Mouse (Mus musculus): Measurements from ENCODE around the gene Phldb1. TPM values are rescaled to one million over a fixed set of nuclear protein-coding genes. Genes with fewer than 3 reads are reported as not detected.

Gene Phldb1
- polyA plus RNA-seq, 1 experiment from 2014 or later = 24.4 TPM

DNA sequence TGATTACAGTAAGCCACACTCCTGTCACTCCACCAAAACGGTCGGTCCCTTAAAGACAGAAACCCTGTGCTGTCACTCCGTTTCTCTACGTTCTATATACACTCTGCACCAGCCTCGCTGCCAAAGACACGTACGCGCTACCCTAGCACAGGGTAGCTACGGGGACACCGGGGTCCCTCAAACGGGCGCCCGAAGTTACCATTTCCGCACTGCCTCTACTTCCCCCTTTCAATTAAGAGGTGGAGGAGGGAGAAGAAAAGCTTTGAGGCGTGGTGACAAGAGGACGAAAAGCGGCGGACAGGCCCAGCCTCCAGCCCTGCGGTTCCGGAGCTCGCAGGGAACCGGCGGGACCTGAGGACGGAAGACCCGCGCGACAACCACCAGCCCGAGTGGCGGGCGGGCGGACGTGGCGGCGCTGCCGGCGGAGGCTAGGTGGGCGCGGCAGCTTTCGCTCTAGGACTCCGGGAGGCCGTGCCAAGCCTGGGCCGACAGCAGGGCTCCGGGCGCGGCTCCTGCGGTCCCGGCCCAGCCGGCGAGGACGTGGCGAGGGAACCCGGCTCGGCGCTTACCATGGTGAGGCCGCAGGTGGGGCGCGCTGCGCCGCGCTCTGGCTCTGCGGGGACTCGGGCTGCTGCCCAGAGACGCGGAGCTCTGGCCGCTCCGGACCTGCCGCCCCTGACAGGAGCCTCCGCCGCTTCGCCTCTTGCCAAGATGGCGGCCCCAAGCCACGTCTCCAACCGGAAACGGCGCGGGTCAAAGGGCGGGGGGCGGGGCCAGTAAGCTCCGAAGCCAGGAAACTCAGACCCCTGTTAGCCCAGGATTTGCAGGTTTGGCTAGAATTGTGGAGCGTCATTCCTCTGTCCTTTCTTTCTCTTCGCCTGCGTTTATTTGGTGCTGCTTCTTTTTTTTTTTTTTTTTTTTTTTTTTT, 32.4 kb upstream of the Phldb1 start, which contains the start of the genes Arcn1 and Ift46:
TSS of gene Arcn1 (minus strand) at position 745 of the 928 bp plus-strand sequence.
TSS of gene Ift46 (plus strand) at position 808 of the 928 bp plus-strand sequence.
- H3K4me3 ChIP-seq (replicated peaks; ENCODE audit: low read depth, low read length) = peak within 1 kb of the TSS; percentile 96
- WGBS = under 1% methylated on average over 79 of the region's 82 CpGs
- H3K4me1 ChIP-seq (replicated peaks; ENCODE audit: insufficient read depth, low read length) = peaks cover 4% of the 10 kb centered on the region
- H3K4me2 ChIP-seq (ENCODE audit: low read length) = peak within 1 kb of the TSS; percentile 77
- no peaks in the 10 kb centered on the region for H3K9me3 ChIP-seq (replicated peaks; ENCODE audit: low read length)
- peak; percentile 93 for DNase-seq (ENCODE audit: low spot score)
- no peaks in the 10 kb centered on the region for H3K27me3 ChIP-seq (ENCODE audit: insufficient read depth, low read length)
- 0 out of 2 replicates have a peak, but pooled peaks have one; percentile 16 for TF ChIP-seq CTCF (IDR thresholded peaks at IDR 0.05; ENCODE audit: low read depth)
- peak within 1 kb of the TSS; percentile 99 for H3K9ac ChIP-seq (ENCODE audit: low read depth, low read length)
- H3K27ac ChIP-seq = peak within 1 kb of the TSS; percentile 99
- peak; percentile 90 for ATAC-seq (replicated peaks; ENCODE audit: low FRiP score, low read depth)
- no peaks in the 10 kb centered on the region for H3K36me3 ChIP-seq (ENCODE audit: insufficient read depth, low read length)

DNA sequence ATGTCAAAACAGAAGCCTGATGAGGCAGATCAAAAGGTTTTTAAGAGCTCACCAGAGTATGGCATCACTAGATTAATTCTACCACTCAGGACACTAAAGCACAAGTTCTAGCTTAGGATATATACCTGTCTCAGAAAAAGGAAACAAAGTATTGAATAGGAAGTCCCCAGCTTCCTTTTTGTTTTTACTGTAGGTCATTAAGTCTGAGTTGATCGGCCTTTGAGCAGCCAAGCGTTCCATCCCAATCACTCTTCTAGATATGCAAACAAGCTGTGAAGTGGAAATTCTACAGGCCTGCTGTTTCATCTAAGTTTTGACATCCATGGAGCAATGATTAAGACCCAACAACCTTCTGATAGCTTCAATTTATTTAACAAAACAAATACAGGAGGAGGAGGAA, 25.9 kb upstream of the Phldb1 start:
- Histone ChIP-seq H3K9ac (ENCODE audit: low read depth, low read length) (no peak overlapping the region), H3K36me3 (ENCODE audit: insufficient read depth, low read length) (peaks cover 13% of the 10 kb centered on the region), H3K4me2 (ENCODE audit: low read length) (no peak overlapping the region), H3K4me1 (replicated peaks; ENCODE audit: insufficient read depth, low read length) (peaks cover 4% of the 10 kb centered on the region; the same call in 1 of the 2 replicates), H3K9me3 (replicated peaks; ENCODE audit: low read length) (no peaks in the 10 kb centered on the region), H3K4me3 (replicated peaks; ENCODE audit: low read depth, low read length) (no peak overlapping the region), H3K27ac (no peak overlapping the region), H3K27me3 (ENCODE audit: insufficient read depth, low read length) (no peaks in the 10 kb centered on the region)
- 32% methylated on average over 2 of the region's 2 CpGs for WGBS
- DNase-seq (ENCODE audit: low spot score) (no peak), ATAC-seq (replicated peaks; ENCODE audit: low FRiP score, low read depth) (no peak)
- TF ChIP-seq CTCF (IDR thresholded peaks at IDR 0.05; ENCODE audit: low read depth) = no peak

DNA sequence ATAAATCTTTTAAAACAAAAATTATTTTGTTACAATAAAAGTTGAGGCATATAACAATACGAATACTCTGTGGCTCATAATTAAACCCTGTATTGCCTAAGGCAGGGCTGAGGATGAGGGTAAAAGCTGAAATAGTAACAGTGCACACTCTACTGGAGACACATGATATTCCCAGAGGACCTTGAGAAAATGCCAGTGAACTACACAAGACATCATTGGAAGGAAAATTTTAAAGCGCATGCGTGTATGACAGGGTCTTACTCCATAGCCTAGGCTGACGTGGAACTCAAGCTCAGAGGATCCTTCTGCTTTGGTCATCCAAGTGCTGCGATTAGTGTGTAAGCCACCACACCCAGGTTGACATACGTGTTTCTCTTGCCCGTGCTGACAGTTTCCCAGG, 13.5 kb upstream of the Phldb1 start:
- no peak overlapping the region for H3K27ac ChIP-seq
- WGBS = 94% methylated on average over 7 of the region's 7 CpGs
- peaks cover 61% of the 10 kb centered on the region for H3K36me3 ChIP-seq (ENCODE audit: insufficient read depth, low read length)
- H3K4me2 ChIP-seq (ENCODE audit: low read length) = no peak overlapping the region
- H3K9me3 ChIP-seq (replicated peaks; ENCODE audit: low read length) = no peaks in the 10 kb centered on the region
- peak; percentile 51 for TF ChIP-seq CTCF (IDR thresholded peaks at IDR 0.05; ENCODE audit: low read depth)
- DNase-seq (ENCODE audit: low spot score) (no peak), ATAC-seq (replicated peaks; ENCODE audit: low FRiP score, low read depth) (no peak)
- H3K4me3 ChIP-seq (replicated peaks; ENCODE audit: low read depth, low read length) = no peak overlapping the region
- H3K4me1 ChIP-seq (replicated peaks; ENCODE audit: insufficient read depth, low read length) = no peaks in the 10 kb centered on the region
- H3K9ac ChIP-seq (ENCODE audit: low read depth, low read length) = no peak overlapping the region
- no peaks in the 10 kb centered on the region for H3K27me3 ChIP-seq (ENCODE audit: insufficient read depth, low read length)

DNA sequence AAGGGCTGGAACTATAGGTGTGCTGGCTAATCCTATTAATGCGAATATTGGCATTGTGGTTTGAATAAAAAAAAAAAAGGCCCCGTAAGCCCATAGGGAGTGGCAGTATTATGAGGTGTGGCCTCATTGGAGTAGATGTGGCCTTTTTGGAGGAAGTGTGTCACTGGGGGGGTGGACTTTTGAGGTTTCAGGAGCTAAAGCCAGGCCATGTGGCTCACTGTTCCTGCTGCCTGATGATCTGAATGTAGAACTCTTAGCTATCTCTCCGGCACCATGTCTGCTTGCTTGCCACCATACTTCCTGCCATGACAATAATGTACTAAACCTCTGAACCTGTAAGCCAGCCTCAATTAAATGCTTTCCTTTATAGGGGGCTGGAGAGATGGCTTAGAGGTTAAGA, 12.3 kb upstream of the Phldb1 start:
- no peaks in the 10 kb centered on the region for H3K9me3 ChIP-seq (replicated peaks; ENCODE audit: low read length)
- no peak for ATAC-seq (replicated peaks; ENCODE audit: low FRiP score, low read depth)
- H3K9ac ChIP-seq (ENCODE audit: low read depth, low read length) = no peak overlapping the region
- peaks cover 56% of the 10 kb centered on the region for H3K36me3 ChIP-seq (ENCODE audit: insufficient read depth, low read length)
- H3K4me2 ChIP-seq (ENCODE audit: low read length) = no peak overlapping the region
- H3K4me1 ChIP-seq (replicated peaks; ENCODE audit: insufficient read depth, low read length) = no peaks in the 10 kb centered on the region
- no peak for TF ChIP-seq CTCF (IDR thresholded peaks at IDR 0.05; ENCODE audit: low read depth)
- DNase-seq (ENCODE audit: low spot score) = no peak
- no peaks in the 10 kb centered on the region for H3K27me3 ChIP-seq (ENCODE audit: insufficient read depth, low read length)
- WGBS = 94% methylated on average over 3 of the region's 3 CpGs
- no peak overlapping the region for H3K4me3 ChIP-seq (replicated peaks; ENCODE audit: low read depth, low read length)
- H3K27ac ChIP-seq = no peak overlapping the region

DNA sequence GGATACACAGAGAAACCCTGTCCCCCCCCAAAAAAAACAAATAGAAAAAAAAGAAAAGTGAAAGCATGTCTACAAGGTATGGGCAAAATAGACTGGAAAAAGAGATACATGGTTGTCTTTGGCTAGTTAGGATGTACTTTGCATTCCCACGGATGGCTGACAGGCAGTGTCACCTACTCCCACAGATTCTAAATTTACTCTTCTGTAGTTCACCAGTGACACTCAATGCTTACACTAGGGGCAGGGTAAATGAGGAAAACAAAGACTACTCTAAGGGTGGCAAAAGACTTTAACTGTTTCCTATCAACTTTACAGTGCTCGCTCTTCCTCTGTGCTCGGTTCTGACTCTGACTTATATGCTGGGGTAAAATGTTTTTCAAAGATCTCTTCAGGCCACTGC, 11.7 kb upstream of the Phldb1 start:
- TF ChIP-seq CTCF (IDR thresholded peaks at IDR 0.05; ENCODE audit: low read depth) = no peak
- Histone ChIP-seq H3K4me2 (ENCODE audit: low read length) (no peak overlapping the region), H3K36me3 (ENCODE audit: insufficient read depth, low read length) (peaks cover 51% of the 10 kb centered on the region), H3K27me3 (ENCODE audit: insufficient read depth, low read length) (no peaks in the 10 kb centered on the region), H3K4me1 (replicated peaks; ENCODE audit: insufficient read depth, low read length) (no peaks in the 10 kb centered on the region), H3K27ac (no peak overlapping the region), H3K9me3 (replicated peaks; ENCODE audit: low read length) (no peaks in the 10 kb centered on the region), H3K4me3 (replicated peaks; ENCODE audit: low read depth, low read length) (no peak overlapping the region), H3K9ac (ENCODE audit: low read depth, low read length) (no peak overlapping the region)
- 53% methylated on average over 3 of the region's 3 CpGs for WGBS
- DNase-seq (ENCODE audit: low spot score) = peak; percentile 21
- ATAC-seq (replicated peaks; ENCODE audit: low FRiP score, low read depth) = no peak

DNA sequence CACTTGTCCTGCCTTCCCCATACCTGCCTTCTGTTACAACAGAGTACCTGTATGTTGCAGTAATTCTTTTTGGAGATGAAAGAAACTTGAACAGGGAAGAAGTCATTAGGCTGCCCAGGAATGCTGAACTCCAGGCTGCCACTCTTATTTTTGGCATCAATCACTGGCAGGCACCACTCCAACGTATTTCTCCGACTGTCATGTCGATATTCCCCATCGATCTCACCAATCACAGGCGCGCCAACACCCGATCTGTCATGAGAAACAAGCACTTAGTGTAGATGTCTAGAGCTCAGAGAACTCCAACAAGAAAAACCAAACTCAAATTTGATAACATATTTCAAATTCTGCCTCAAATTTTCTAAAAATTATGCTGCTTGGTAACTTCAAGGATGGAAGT, 10.4 kb upstream of the Phldb1 start:
- 94% methylated on average over 7 of the region's 7 CpGs for whole genome bisulfite sequencing
- peaks cover 44% of the 10 kb centered on the region for H3K36me3 ChIP-seq (ENCODE audit: insufficient read depth, low read length)
- H3K9me3 ChIP-seq (replicated peaks; ENCODE audit: low read length) = no peaks in the 10 kb centered on the region
- H3K4me3 ChIP-seq (replicated peaks; ENCODE audit: low read depth, low read length) = no peak overlapping the region
- H3K27ac ChIP-seq = no peak overlapping the region
- no peaks in the 10 kb centered on the region for H3K27me3 ChIP-seq (ENCODE audit: insufficient read depth, low read length)
- ATAC-seq (replicated peaks; ENCODE audit: low FRiP score, low read depth) (no peak), DNase-seq (ENCODE audit: low spot score) (no peak)
- TF ChIP-seq CTCF (IDR thresholded peaks at IDR 0.05; ENCODE audit: low read depth) = no peak
- H3K4me2 ChIP-seq (ENCODE audit: low read length) = no peak overlapping the region
- H3K4me1 ChIP-seq (replicated peaks; ENCODE audit: insufficient read depth, low read length) = no peaks in the 10 kb centered on the region
- no peak overlapping the region for H3K9ac ChIP-seq (ENCODE audit: low read depth, low read length)
